Mouse (Mus musculus): Measurements from ENCODE around the gene Trmt10a.

Trmt10a gene

GRCm38 (mm10) chr3:138143315-138144059 is at the start of gene Trmt10a:
Gene Trmt10a, plus strand, starts transcription at chr3:138143448.
- peak; percentile 98 to 99 for DNase-seq (ENCODE audit: low spot score in 2 of 2)

GRCm38 (mm10) chr3:138095301-138095700 is 47.9 kb upstream of the Trmt10a start:
- DNase-seq (ENCODE audit: low spot score in 2 of 2) = peak; percentile 58 to 73

DNA sequence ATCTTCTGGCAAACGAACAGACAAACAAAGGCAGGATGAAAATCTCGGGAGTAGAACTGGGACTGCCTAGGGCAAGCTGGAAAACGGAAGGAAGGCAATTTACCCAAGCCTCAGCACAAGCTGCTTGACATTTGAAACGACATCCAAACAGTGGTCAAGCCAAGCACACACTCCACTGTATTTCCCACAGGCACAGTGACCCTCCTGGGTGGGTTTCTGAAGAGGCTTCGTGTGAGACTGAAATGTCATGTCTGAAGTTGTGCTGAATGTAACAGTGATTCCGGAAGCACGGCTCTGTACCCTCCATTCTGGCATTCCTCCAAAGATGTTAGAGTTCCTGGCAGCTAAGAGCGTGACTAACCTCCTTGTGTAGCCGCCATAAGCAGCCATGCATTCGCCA is 47.5 kb upstream of the Trmt10a start:
- no peak for DNase-seq (ENCODE audit: low spot score in 2 of 2)

GRCm38 (mm10) chr3:138096263-138097028 is 46.8 kb upstream of the Trmt10a start:
- no peak for DNase-seq (ENCODE audit: low spot score in 2 of 2)

DNA sequence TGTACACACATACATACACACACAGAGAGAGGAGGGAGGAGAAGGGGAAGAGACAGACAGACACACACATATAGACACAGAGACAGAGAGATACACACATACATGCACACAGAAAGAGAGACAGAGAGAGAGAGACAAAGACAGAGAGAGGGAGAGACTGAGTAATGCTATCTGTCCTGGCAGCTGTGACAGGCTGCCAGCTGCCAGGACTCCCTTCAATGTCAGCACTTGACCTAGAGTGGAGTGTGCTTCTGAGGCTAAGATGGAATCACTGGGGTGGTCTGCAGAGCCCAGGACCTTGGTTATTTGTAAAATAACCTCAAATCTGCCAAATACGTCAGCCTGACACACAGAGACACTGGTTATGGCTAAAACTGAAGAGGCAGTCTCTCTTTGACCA is 45.5 kb upstream of the Trmt10a start:
- no peak for DNase-seq (ENCODE audit: low spot score in 2 of 2)

DNA sequence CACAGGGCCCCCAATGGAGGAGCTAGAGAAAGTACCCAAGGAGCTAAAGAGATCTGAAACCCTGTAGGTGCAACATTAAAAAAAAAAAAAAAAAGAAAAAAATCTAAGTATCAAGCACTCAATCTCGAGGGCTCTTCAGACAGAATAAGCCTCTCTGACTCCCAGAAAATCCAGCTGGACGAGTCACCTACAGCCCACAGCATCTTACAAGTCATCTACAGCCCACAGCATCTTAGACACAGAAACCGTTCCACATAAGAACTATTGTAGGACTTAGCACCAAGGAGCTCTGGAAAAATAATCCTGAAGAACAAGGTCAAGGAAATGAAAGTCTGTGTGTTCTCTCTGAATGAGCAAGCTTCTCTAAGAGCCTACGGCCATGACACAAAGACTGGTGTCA is 41.3 kb upstream of the Trmt10a start:
- DNase-seq (ENCODE audit: low spot score in 2 of 2) = no peak

GRCm38 (mm10) chr3:138103690-138104089 is 39.6 kb upstream of the Trmt10a start:
- no peak for DNase-seq (ENCODE audit: low spot score in 2 of 2)

DNA sequence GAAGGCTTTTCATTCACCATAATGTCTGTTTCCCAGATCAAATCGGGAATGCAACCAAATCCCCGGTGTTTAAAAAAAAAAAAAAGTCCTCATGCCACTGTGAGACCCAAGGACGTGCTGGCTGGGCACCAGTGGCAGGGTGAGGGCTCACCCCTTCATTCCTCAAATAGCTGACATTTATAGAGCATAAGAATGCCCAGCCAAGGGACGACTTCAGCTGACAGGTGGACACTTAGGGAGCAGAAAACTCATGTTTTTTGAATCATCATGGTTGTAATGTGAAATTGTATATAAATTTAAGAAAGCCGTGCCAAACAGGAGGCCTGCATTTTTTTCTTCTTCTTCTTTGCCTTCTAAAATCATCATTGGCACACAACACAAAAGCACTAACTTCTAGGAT is 38.2 kb upstream of the Trmt10a start:
- DNase-seq (ENCODE audit: low spot score in 2 of 2) = no peak

- no peak for DNase-seq (ENCODE audit: low spot score in 2 of 2)
Observed at GRCm38 (mm10) chr3:138106887-138107286, 36.4 kb upstream of the Trmt10a start.

GRCm38 (mm10) chr3:138110910-138111782 is 32.1 kb upstream of the Trmt10a start:
- no peak for DNase-seq (ENCODE audit: low spot score in 2 of 2)

DNA sequence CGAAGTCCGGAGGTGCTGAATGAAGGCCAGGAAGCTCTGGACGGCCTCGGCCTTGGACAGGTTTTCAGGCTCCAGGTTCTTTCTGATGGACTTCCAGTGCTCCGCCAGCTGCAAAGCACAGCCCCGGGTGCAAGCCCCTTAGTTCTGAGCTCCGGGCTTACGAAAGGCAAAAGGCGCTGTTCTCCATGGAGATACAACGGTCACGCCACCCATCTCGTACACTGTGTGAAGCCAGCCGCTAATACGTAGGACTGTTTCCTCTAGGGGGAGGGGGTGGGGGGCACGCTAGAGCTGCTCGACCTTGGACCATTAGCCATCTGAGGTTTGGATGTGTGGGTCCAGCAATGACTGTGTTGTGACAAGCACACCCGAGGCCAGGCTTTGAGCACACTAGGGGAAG is 29.1 kb upstream of the Trmt10a start:
- DNase-seq (ENCODE audit: low spot score in 2 of 2) = no peak

GRCm38 (mm10) chr3:138116871-138117270 is 26.4 kb upstream of the Trmt10a start:
- no peak for DNase-seq (ENCODE audit: low spot score in 2 of 2)

DNA sequence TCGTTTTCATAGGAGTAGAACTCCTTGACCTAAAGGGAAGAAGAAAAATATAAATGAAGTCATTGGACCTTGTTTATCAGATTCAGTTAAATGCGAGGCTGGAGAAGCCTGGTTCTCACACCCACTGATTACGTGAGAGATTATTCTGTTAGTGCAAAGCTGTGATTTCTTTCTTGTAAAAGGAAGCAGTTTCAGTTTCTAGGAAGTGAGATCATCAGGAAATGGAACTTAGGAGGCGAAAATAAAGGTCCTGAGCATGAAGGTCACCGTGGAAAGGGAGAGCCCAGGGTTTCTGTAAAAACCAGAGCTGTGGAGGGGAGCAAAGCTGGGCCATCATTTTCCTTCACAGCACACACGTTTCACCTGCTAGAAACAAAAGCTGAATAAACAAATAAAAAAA is 24.9 kb upstream of the Trmt10a start:
- no peak for DNase-seq (ENCODE audit: low spot score in 2 of 2)

GRCm38 (mm10) chr3:138118831-138119230 is 24.4 kb upstream of the Trmt10a start:
- no peak for DNase-seq (ENCODE audit: low spot score in 2 of 2)

GRCm38 (mm10) chr3:138119444-138120105 is 23.7 kb upstream of the Trmt10a start:
- DNase-seq (ENCODE audit: low spot score in 2 of 2) = no peak

- no peak for DNase-seq (ENCODE audit: low spot score in 2 of 2)
Observed at GRCm38 (mm10) chr3:138121461-138121860, 21.8 kb upstream of the Trmt10a start.

GRCm38 (mm10) chr3:138123842-138124241 is 19.4 kb upstream of the Trmt10a start:
- DNase-seq (ENCODE audit: low spot score in 2 of 2) = no peak

GRCm38 (mm10) chr3:138129110-138129509 is 14.1 kb upstream of the Trmt10a start:
- no peak for DNase-seq (ENCODE audit: low spot score in 2 of 2)

DNA sequence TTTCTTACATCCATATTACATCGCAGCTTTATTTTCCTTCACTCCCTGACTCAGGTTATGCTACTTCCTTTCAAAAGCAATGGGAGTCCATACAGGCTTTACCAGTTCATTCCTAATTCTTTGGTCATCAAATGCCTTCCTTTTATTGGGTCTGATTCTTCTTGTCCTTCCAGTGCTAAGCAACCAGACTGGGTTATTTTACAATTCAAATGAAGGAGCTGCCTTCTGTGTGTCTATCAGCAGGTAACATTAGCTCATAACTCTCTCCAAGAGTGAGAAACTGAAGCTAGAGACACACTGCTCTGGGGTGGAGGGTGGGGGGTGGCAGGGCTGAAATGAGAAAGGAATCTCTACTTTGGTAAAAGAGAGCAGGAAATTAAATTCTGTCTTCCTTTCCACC is 12.6 kb upstream of the Trmt10a start:
- DNase-seq (ENCODE audit: low spot score in 2 of 2) = no peak

DNA sequence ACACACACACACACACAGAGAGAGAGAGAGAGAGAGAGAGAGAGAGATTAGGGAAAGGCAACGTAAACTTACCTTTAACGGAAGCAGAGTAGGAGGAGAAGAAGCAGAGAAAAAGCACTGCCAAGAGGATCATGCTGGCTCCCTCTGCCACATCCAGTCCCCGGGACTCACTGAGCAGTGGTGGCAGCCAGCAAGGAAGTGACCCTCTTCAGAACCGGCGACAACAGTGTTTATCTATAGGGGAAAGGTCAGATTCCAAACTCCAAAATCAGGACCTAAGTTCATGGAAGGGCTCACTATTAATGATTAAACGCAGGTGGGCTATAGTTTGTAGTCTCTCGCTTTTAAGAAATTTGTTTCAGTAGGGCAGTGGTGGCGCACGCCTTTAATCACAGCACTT is 12.1 kb upstream of the Trmt10a start:
- DNase-seq (ENCODE audit: low spot score in 2 of 2) = no peak

DNA sequence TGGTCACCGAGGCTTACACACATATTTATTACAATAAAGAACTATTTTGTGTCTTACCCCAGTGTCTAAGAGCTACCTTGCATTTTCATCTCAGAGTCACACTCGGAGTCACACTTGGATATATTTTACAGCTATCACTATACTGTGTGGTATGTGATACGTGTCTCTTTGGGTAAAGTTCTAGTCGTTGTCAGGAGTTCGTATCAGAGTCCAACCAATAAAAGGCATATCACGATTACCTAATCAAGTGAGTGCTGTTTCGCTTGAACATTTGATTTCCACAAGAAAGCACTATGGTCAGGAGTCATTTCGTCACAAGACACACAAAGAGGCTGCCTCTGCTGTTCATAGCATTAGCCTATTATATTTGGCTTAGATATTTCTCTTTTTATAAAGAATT is 9.8 kb upstream of the Trmt10a start:
- no peak for DNase-seq (ENCODE audit: low spot score in 2 of 2)

GRCm38 (mm10) chr3:138133916-138134315 is 9.3 kb upstream of the Trmt10a start:
- DNase-seq (ENCODE audit: low spot score in 2 of 2) = no peak
